Mouse (Mus musculus) heart, adult 2 months (tissue): ENCODE measurements around the gene B3gnt4. TPM values are rescaled to one million over a fixed set of nuclear protein-coding genes. Genes with fewer than 3 reads are reported as not detected.
"Not testable (repeated sequence)": the region's sequence is repeated elsewhere in the genome, so short reads cannot be mapped to it uniquely, and the experiment has no call there.

ENCODE experiments used
- DNase-seq, 2 experiments: peaks; one replicate each; pipeline ENCODE4 v3.0.0; 2021
- H3K27ac ChIP-seq: fragments of 200-600 bp; 2 replicates; pipeline ENCODE4 v1.8.1; 2022
- H3K27me3 ChIP-seq: fragments of 200-500 bp; 2 replicates; pipeline ENCODE4 v1.6.1; 2012; ENCODE audit warnings: mild to moderate bottlenecking, low read length, inconsistent platforms, mixed read lengths; ENCODE audit not compliant: control insufficient read depth, insufficient read depth
- H3K36me3 ChIP-seq: fragments of 200-500 bp; 2 replicates; pipeline ENCODE4 v1.6.1; 2012; ENCODE audit warnings: low read length, inconsistent platforms; ENCODE audit not compliant: control insufficient read depth, insufficient read depth
- H3K4me1 ChIP-seq: fragments of 200-500 bp; 2 replicates; pipeline ENCODE4 v1.6.1; 2011; ENCODE audit warnings: low read length; ENCODE audit not compliant: control insufficient read depth, insufficient read depth
- H3K4me3 ChIP-seq: fragments of 200-600 bp; 2 replicates; pipeline ENCODE4 v1.8.1; 2022
- H3K79me2 ChIP-seq: fragments of 200-500 bp; replicated peaks from 2 replicates; pipeline ENCODE4 v1.6.1; 2012; ENCODE audit warnings: mild to moderate bottlenecking, inconsistent platforms, low read length, moderate library complexity, mixed read lengths; ENCODE audit not compliant: control insufficient read depth, insufficient read depth
- H3K9ac ChIP-seq: fragments of 200-500 bp; 2 replicates; pipeline ENCODE4 v1.6.1; 2012; ENCODE audit warnings: low read depth, mild to moderate bottlenecking, control low read depth, inconsistent platforms, low read length, mixed read lengths
- CTCF ChIP-seq: fragments of 200-600 bp; IDR thresholded peaks from 2 replicates; pipeline ENCODE4 v1.8.1; 2022; ENCODE audit warnings: antibody characterized with exemption, mild to moderate bottlenecking, moderate library complexity
- EP300 ChIP-seq: fragments of 200-500 bp; IDR thresholded peaks from 2 replicates; pipeline ENCODE4 v1.6.1; 2011; ENCODE audit warnings: low read depth, low read length, control low read depth; ENCODE audit not compliant: insufficient read depth
- POLR2A ChIP-seq: fragments of 200-500 bp; IDR thresholded peaks from 2 replicates; pipeline ENCODE4 v1.6.1; 2011; ENCODE audit warnings: mild to moderate bottlenecking, low read depth, low read length, control low read depth; ENCODE audit not compliant: insufficient read depth
- WGBS: fragments of 180-500 bp; shearing (Covaris S2); methylation state at CpG from one replicate; pipeline ENCODE4 v1.1.7; 2018; 5-methylcytosine and 5-hydroxymethylcytosine counted together
- intact Hi-C: fragments of 180-260 bp; cut with DNase I; formaldehyde crosslinking; loops from one replicate; pipeline ENCODE4 v1.15.1; 2025
- polyA plus RNA-seq: library from polyadenylated mRNA; depleted of rRNA; stranded (reverse); fragments of >200 nt; gene quantifications from 2 replicates; pipeline ENCODE4 v1.2.3, GENCODE M21; 2012
- total RNA-seq, 2 experiments: library from RNA; stranded (reverse); gene quantifications; 2 replicates each; pipeline ENCODE4 v1.2.3; 2021

B3gnt4 gene
- total and polyA plus RNA-seq, 3 experiments = 0.45 TPM; not detected in 2

DNA sequence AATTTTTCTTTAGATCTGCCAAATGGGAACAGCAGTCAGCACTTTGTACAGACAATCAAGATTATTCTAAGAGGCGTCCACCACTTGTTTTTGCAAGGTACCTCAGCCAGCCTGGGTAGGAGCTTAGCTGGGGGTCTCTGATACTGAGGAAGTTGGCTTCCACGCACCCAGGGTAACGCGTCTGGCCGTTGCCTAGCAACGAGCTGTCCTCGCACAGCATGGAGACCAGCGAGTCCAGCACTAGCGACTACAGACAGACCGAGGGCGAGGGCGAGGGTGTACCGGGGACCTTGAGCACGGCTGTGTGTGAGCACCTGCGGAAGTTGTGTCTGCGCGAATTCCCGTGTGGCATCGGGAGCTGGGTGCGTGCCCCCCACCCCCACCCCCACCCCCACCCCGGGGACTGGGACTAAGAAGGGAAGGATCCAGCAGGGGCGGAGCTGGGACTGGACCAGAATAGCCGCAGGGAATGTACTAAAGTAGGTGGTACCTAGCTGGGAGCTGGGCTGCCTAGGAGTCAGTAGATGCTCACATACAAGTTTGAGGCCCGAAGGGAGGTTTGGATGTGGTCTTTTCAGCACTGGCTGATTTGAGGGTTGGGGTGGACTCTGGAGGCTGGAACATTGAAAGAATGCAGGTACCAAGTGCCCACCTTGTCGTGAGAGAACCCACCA, 21.0 kb upstream of the B3gnt4 start, which contains the start of the genes Lrrc43 and Il31:
Lrrc43 (plus strand) TSS at position 194 of the 674 bp plus-strand sequence.
Il31 (minus strand) TSS at position 378 of the 674 bp plus-strand sequence.
- no peaks in the 10 kb centered on the region for H3K27me3 ChIP-seq
- H3K4me1 ChIP-seq = peaks cover 7% of the 10 kb centered on the region
- DNase-seq = no peak
- intact Hi-C loops = no loop called here
- H3K27ac ChIP-seq = no peak within 1 kb of the TSS
- H3K9ac ChIP-seq = no peak within 1 kb of the TSS
- no peaks in the 10 kb centered on the region for H3K79me2 ChIP-seq
- H3K4me3 ChIP-seq = no peak within 1 kb of the TSS
- 11% methylated on average over 25 of the region's 25 CpGs for WGBS
- H3K36me3 ChIP-seq = no peaks in the 10 kb centered on the region
- no peak for TF ChIP-seq POLR2A
- TF ChIP-seq CTCF = no peak
- TF ChIP-seq EP300 = no peak

DNA sequence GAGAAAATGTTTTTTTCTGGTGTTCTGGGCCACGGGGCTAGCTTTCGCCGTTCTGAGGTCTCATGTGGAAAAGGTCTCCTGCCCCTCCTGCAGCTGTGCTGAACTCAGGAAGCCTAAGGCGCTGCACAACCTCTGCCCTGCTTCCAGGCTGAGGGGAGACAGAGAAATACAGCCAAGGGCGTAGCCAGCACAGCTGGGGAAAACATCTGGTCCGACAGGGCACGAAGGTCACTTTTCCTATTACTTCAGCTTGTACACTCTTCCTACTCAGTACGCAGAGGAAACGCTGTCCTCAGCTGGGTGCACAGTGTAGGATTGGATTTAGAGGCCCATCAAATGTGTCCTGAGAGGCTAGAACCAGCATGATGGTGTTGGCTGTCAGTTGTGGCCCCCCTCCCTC, 20.3 kb upstream of the B3gnt4 start:
- H3K79me2 ChIP-seq = no peaks in the 10 kb centered on the region
- H3K9ac ChIP-seq = no peak overlapping the region
- 40% methylated on average over 9 of the region's 9 CpGs for WGBS
- peaks cover 7% of the 10 kb centered on the region for H3K4me1 ChIP-seq
- TF ChIP-seq EP300 (peak; percentile 92), CTCF (no peak), POLR2A (peak; percentile 32; the same call in 1 of the 2 replicates)
- H3K27ac ChIP-seq = no peak overlapping the region
- no peak overlapping the region for H3K4me3 ChIP-seq
- intact Hi-C loops = no loop called here
- H3K36me3 ChIP-seq = no peaks in the 10 kb centered on the region
- peak; percentile 60 to 64 for DNase-seq
- no peaks in the 10 kb centered on the region for H3K27me3 ChIP-seq

DNA sequence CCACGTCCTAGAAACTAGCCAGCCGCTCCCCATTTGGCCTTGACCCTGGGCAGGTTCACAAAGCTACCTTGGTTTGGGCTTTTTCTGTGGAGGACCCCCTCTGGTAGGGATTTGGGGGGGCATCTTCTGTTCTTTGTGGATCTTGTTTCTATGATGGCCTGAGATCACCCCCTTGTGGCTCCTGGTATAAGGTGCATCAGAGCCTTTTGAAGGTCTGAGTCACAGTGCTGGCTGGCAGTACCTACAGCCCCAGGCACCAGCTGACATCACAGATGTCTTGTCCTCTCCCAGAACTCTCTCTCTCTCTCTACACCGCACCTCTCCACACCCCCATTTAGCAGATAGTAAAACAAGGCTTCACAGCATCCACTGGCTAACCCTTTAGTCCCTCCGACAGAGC, 10.5 kb upstream of the B3gnt4 start:
- Histone ChIP-seq H3K4me3 (no peak overlapping the region), H3K27ac (no peak overlapping the region), H3K4me1 (peaks cover 6% of the 10 kb centered on the region), H3K9ac (no peak overlapping the region), H3K36me3 (no peaks in the 10 kb centered on the region), H3K79me2 (no peaks in the 10 kb centered on the region), H3K27me3 (no peaks in the 10 kb centered on the region)
- peak in 1 of 2 experiments; percentile 25 for DNase-seq
- intact Hi-C loops = loop anchor here (1.0 to 2.0 kb wide), 2 partner anchors 55 to 123 kb away; no protein-coding TSS in a partner anchor
- WGBS = 52% methylated on average over 4 of the region's 4 CpGs
- TF ChIP-seq EP300 (0 out of 2 replicates have a peak, but pooled peaks have one; percentile 39), CTCF (peak; percentile 72), POLR2A (no peak)

DNA sequence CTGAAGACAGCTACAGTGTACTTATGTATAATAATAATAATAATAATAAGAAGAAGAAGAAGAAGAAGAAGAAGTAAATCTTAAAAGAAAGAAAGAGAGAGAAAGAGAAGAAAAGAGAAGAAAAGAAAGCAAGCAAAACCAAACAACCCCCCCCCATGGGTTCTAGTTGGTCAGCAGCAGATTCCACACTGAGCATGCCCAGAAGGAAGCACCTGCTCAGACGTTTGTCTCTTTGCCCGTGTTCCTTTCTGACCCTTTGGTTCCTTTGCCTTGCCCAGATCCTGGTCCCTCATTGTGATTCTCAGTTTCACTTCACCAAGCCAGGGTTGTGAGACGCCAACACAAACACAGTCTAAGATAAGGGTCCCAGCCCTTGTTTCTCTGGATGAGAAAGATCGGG, 8.3 kb upstream of the B3gnt4 start:
- no peak for TF ChIP-seq CTCF
- TF ChIP-seq POLR2A = no peak
- no peak for TF ChIP-seq EP300
- peaks cover 6% of the 10 kb centered on the region for H3K4me1 ChIP-seq
- H3K36me3 ChIP-seq = no peaks in the 10 kb centered on the region
- no peak overlapping the region for H3K27ac ChIP-seq
- DNase-seq = no peak
- no peak overlapping the region for H3K4me3 ChIP-seq
- H3K27me3 ChIP-seq = no peaks in the 10 kb centered on the region
- intact Hi-C loops = no loop called here
- 27% methylated on average over 4 of the region's 4 CpGs for WGBS
- no peaks in the 10 kb centered on the region for H3K79me2 ChIP-seq
- no peak overlapping the region for H3K9ac ChIP-seq

DNA sequence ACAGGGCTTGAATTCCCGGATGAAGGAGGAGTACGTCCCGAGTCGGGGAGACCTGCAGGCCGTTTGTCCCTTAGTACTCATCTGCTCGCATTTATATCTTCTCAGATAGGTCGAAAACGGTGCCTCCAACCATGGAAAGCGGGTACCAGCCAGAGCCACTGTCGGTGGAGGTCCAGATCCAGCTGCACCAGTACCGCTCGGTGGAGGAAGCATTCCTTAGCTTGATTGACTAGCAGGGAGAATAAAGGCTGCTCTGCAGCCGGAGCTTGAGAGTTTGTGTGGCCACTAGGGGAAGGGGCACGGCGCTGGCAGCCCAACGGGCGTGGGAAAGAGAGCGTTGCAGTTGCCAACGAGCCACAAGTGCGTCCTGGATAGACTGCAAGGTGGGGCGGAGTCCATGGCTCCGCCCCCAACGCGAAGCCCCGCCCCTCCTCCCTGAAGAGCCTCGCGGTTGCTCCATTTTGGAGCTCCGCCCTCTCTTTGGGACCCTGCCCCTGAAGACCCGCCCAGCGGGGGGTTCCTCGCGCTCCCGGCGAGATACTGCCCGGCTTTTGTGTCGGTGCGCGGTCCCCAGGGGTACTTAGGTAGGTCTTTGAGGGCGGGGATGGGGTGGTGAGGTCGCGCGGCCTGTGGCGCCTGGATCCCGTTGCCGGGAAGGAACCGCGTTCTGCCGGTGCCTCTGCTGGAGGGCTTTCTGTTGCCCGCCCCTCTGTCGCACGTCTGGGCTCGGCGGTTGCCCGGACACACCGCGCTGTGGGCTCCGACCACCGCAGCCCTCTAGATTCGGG, 2.1 kb upstream of the B3gnt4 start:
- Histone ChIP-seq H3K9ac (peak overlapping the region; percentile 45), H3K27me3 (no peaks in the 10 kb centered on the region), H3K4me3 (peak overlapping the region; percentile 54), H3K27ac (no peak overlapping the region), H3K4me1 (peaks cover 2% of the 10 kb centered on the region; the same call in 1 of the 2 replicates), H3K36me3 (no peaks in the 10 kb centered on the region), H3K79me2 (no peaks in the 10 kb centered on the region)
- peak; percentile 79 to 83 for DNase-seq
- TF ChIP-seq POLR2A = no peak
- TF ChIP-seq CTCF = peak; percentile 30; the same call in 1 of the 2 replicates
- under 1% methylated on average over 59 of the region's 59 CpGs for WGBS
- intact Hi-C loops = no loop called here

DNA sequence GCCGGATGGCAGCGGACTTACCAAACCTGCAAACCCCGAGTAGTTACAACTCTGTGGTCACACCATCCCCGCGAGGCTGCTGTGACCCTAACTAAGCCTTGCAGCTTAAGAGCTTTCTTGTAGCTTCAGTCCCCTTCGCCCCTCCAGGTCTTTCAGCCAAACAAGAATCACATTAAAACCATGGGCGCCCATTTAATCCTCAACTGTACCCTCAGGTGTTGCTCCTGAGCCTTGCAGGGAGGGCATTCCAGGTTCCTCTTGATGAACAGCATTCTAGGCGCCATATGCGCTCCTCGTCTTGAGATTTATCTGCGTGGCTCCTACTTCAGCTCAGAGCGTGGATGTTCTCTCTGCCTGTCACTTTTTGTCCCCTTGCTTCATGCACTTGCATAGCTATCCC, 1.3 kb upstream of the B3gnt4 start:
- intact Hi-C loops = no loop called here
- no peak overlapping the region for H3K9ac ChIP-seq
- no peak for DNase-seq
- H3K27ac ChIP-seq = no peak overlapping the region
- peaks cover 2% of the 10 kb centered on the region; the same call in 1 of the 2 replicates for H3K4me1 ChIP-seq
- no peaks in the 10 kb centered on the region for H3K79me2 ChIP-seq
- peak overlapping the region; percentile 54; the same call in 1 of the 2 replicates for H3K4me3 ChIP-seq
- no peaks in the 10 kb centered on the region for H3K36me3 ChIP-seq
- H3K27me3 ChIP-seq = no peaks in the 10 kb centered on the region
- 11% methylated on average over 12 of the region's 12 CpGs for WGBS
- TF ChIP-seq CTCF (no peak), EP300 (no peak), POLR2A (no peak)

DNA sequence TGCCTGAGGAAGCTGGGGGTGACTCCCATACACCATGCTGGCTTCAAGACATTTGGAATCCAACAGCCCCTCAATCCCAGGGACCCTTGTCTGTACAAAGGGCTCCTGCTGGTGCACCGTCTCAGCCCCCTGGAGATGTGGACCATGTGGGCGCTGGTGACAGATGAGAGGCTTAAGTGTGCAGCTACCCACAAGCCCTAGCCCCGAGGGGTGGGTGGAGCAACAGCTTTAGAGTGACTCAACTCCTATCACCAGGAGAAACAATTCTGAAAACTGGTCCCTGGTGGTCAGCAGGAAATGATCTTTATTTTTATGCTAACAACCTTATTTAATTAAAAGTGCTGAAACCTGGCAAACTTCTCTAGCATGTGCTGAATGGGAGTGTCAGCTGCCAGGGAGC, 1.2 kb downstream of the B3gnt4 start:
- H3K27ac ChIP-seq, H3K79me2 ChIP-seq, H3K9ac ChIP-seq, intact Hi-C loops, H3K4me1 ChIP-seq, H3K4me3 ChIP-seq, H3K27me3 ChIP-seq, H3K36me3 ChIP-seq, DNase-seq: not testable (repeated sequence)
- 70% methylated on average over 3 of the region's 3 CpGs for WGBS
